ENCODE assay signal across 7 mouse cellular contexts in the genomic region with DNA sequence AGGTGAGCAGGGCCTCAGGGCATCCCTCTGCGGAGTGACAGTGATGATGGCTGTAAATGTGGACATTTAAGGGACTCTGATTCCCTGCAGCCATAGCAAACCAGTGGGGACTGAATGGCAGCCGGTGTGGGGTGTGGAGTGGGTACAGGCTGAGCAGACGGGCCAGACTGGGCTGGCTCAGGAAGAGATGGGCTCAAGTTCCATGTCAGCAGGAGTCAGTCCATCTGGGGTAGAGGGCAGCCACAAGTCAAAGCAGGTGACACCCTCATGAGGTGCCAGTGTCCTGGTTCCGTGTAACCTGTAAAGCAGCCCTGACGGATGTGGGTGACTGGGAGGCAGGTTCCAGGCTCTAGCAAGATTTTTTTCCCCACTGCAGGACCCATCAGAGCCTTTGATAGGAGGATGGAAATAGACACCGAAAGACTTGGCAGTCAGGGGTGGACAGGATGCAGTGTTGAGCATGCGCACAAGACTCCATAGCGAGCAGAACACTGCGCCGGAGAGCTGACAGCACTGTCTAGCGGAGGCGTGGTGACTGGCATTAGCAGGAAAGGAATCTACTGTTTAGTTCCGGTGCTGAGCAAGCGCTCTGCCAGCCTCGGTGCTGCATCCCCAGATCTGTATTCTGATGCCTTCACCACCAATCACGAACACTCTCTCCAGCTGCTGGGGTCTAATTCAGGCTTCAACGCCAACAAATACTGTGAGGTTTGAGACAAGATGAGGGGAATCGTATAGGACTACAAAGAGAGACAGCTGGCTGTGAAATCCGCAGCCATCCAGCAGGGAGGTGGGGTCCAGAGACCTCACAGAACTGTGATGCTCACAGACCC. TPM values are rescaled to one million over a fixed set of nuclear protein-coding genes. Genes with fewer than 3 reads are reported as not detected.
DNase-seq lines count a peak whose midpoint lies in the region; ATAC-seq and TF ChIP-seq lines count a peak whose summit lies in the region.

No protein-coding gene starts in this region.

- peak overlapping the region; percentile 35 for H3K4me2 ChIP-seq in forebrain, embryonic 11.5 days (ENCODE audit: low read depth, low read length, severe bottlenecking)
- H3K4me2 ChIP-seq in heart, embryonic 14.5 days (ENCODE audit: low read length): peak overlapping the region; percentile 56
- peak overlapping the region; percentile 49 for H3K4me2 ChIP-seq in kidney, embryonic 16.5 days (replicated peaks; ENCODE audit: low read depth, low read length)
- peak overlapping the region; percentile 42 for H3K4me2 ChIP-seq in limb, embryonic 14.5 days (replicated peaks; ENCODE audit: low read depth, low read length, severe bottlenecking)
- peak overlapping the region; percentile 53 for H3K4me2 ChIP-seq in midbrain, embryonic 14.5 days (ENCODE audit: low read length)

- peak; percentile 36 for DNase-seq in c-Kit-positive CD71-positive TER-119-positive erythroid progenitor cells, embryonic 14.5 days (ENCODE audit: low spot score)
- DNase-seq in forebrain, embryonic 11.5 days (ENCODE audit: low spot score): peak; percentile 80
- peak; percentile 71 for DNase-seq in limb, embryonic 14.5 days (ENCODE audit: low spot score)
- peak; percentile 92 for DNase-seq in midbrain, embryonic 14.5 days
- DNase-seq in spleen, adult 18-20 months: peak; percentile 30 to 45

- no peaks in the 10 kb centered on the region for H3K27me3 ChIP-seq in forebrain, embryonic 11.5 days (ENCODE audit: control insufficient read depth, insufficient read depth, low read length)
- H3K27me3 ChIP-seq in heart, embryonic 14.5 days (ENCODE audit: control insufficient read depth, insufficient read depth, low read length): no peaks in the 10 kb centered on the region
- no peaks in the 10 kb centered on the region for H3K27me3 ChIP-seq in kidney, embryonic 16.5 days (ENCODE audit: insufficient read depth, low read length)
- no peaks in the 10 kb centered on the region for H3K27me3 ChIP-seq in limb, embryonic 14.5 days (ENCODE audit: control insufficient read depth, insufficient read depth, low read length)
- no peaks in the 10 kb centered on the region for H3K27me3 ChIP-seq in midbrain, embryonic 14.5 days (ENCODE audit: control insufficient read depth, insufficient read depth, low read length)

- WGBS in forebrain, embryonic 11.5 days: 34% methylated on average over 19 of the region's 19 CpGs
- 35% methylated on average over 19 of the region's 19 CpGs for WGBS in heart, embryonic 14.5 days
- WGBS in kidney, embryonic 16.5 days: 19% methylated on average over 19 of the region's 19 CpGs
- 30% methylated on average over 19 of the region's 19 CpGs for WGBS in limb, embryonic 14.5 days
- WGBS in midbrain, embryonic 14.5 days: 22% methylated on average over 19 of the region's 19 CpGs

- H3K27ac ChIP-seq in forebrain, embryonic 11.5 days (ENCODE audit: low read depth, low read length): no peak overlapping the region
- H3K27ac ChIP-seq in heart, embryonic 14.5 days (replicated peaks in 1 of 2; ENCODE audit: control insufficient read depth in 1 of 2, insufficient read depth in 1 of 2, low read depth in 2 of 2, low read length in 2 of 2): peak overlapping the region; percentile 30 to 42; a peak in 2 of 4 replicates
- no peak overlapping the region for H3K27ac ChIP-seq in kidney, embryonic 16.5 days (ENCODE audit: low read length)
- H3K27ac ChIP-seq in limb, embryonic 14.5 days (replicated peaks; ENCODE audit: low read depth, low read length): no peak overlapping the region
- H3K27ac ChIP-seq in midbrain, embryonic 14.5 days (replicated peaks; ENCODE audit: low read depth, low read length): peak overlapping the region; percentile 77

- ATAC-seq in forebrain, embryonic 11.5 days (replicated peaks; ENCODE audit: low FRiP score): peak; percentile 63
- ATAC-seq in heart, embryonic 14.5 days (ENCODE audit: insufficient number of reproducible peaks, insufficient read depth, low FRiP score, low read depth): peak; percentile 64; the same call in 1 of the 2 replicates
- peak; percentile 69 for ATAC-seq in kidney, embryonic 16.5 days (ENCODE audit: low FRiP score, low TSS enrichment)
- ATAC-seq in limb, embryonic 14.5 days (ENCODE audit: low FRiP score, low read depth): peak; percentile 62; the same call in 1 of the 2 replicates
- peak; percentile 81 for ATAC-seq in midbrain, embryonic 14.5 days (ENCODE audit: low FRiP score, low TSS enrichment)

- H3K4me3 ChIP-seq in forebrain, embryonic 11.5 days (ENCODE audit: low read depth, low read length): peak overlapping the region; percentile 6; the same call in 1 of the 2 replicates
- peak overlapping the region; percentile 16 to 23 for H3K4me3 ChIP-seq in heart, embryonic 14.5 days (ENCODE audit: control insufficient read depth in 1 of 2, insufficient read depth in 1 of 2, low read depth in 1 of 2, low read length in 2 of 2)
- peak overlapping the region; percentile 29 for H3K4me3 ChIP-seq in kidney, embryonic 16.5 days (ENCODE audit: low read length)
- peak overlapping the region; percentile 17 for H3K4me3 ChIP-seq in limb, embryonic 14.5 days (replicated peaks; ENCODE audit: low read length)
- H3K4me3 ChIP-seq in midbrain, embryonic 14.5 days (replicated peaks; ENCODE audit: low read depth, low read length): peak overlapping the region; percentile 24

- no peaks in the 10 kb centered on the region for H3K36me3 ChIP-seq in forebrain, embryonic 11.5 days (ENCODE audit: control insufficient read depth, insufficient read depth, low read length)
- H3K36me3 ChIP-seq in heart, embryonic 14.5 days (ENCODE audit: control insufficient read depth, insufficient read depth, low read length): no peaks in the 10 kb centered on the region
- H3K36me3 ChIP-seq in kidney, embryonic 16.5 days (ENCODE audit: insufficient read depth, low read length): no peaks in the 10 kb centered on the region
- no peaks in the 10 kb centered on the region for H3K36me3 ChIP-seq in limb, embryonic 14.5 days (ENCODE audit: control insufficient read depth, insufficient read depth, low read length)
- no peaks in the 10 kb centered on the region for H3K36me3 ChIP-seq in midbrain, embryonic 14.5 days (ENCODE audit: control insufficient read depth, insufficient read depth, low read length)

- no peaks in the 10 kb centered on the region for H3K4me1 ChIP-seq in forebrain, embryonic 11.5 days (replicated peaks; ENCODE audit: control insufficient read depth, insufficient read depth, low read length)
- peaks cover 12 to 13% of the 10 kb centered on the region in 2 experiments for H3K4me1 ChIP-seq in heart, embryonic 14.5 days (ENCODE audit: control insufficient read depth in 2 of 2, insufficient read depth in 2 of 2, low read length in 2 of 2)
- 0 out of 2 replicates have a peak, but pooled peaks cover 2% of the 10 kb centered on the region for H3K4me1 ChIP-seq in kidney, embryonic 16.5 days (ENCODE audit: insufficient read depth, low read length)
- peaks cover 4% of the 10 kb centered on the region; the same call in 1 of the 2 replicates for H3K4me1 ChIP-seq in limb, embryonic 14.5 days (ENCODE audit: control insufficient read depth, insufficient read depth, low read length)
- H3K4me1 ChIP-seq in midbrain, embryonic 14.5 days (ENCODE audit: control insufficient read depth, insufficient read depth, low read length): 0 out of 2 replicates have a peak, but pooled peaks cover 8% of the 10 kb centered on the region

- H3K9me3 ChIP-seq in forebrain, embryonic 11.5 days (ENCODE audit: control insufficient read depth, low read length): no peaks in the 10 kb centered on the region; the same call in 1 of the 2 replicates
- H3K9me3 ChIP-seq in heart, embryonic 14.5 days (ENCODE audit: control insufficient read depth, low read length): peaks cover 2% of the 10 kb centered on the region
- peaks cover under 1% of the 10 kb centered on the region; the same call in 1 of the 2 replicates for H3K9me3 ChIP-seq in kidney, embryonic 16.5 days (ENCODE audit: low read length)
- no peaks in the 10 kb centered on the region for H3K9me3 ChIP-seq in limb, embryonic 14.5 days (ENCODE audit: control insufficient read depth, low read length)
- peaks cover 4% of the 10 kb centered on the region; the same call in 1 of the 2 replicates for H3K9me3 ChIP-seq in midbrain, embryonic 14.5 days (ENCODE audit: control insufficient read depth, low read length)

- TF ChIP-seq POLR2A in limb, embryonic 14.5 days (IDR thresholded peaks at IDR 0.05; ENCODE audit: borderline replicate concordance, extremely low read depth, insufficient read depth, insufficient read length): no peak

- peak overlapping the region; percentile 27 for H3K9ac ChIP-seq in forebrain, embryonic 11.5 days (ENCODE audit: low read length)
- peak overlapping the region; percentile 39 for H3K9ac ChIP-seq in heart, embryonic 14.5 days (ENCODE audit: low read length)
- H3K9ac ChIP-seq in kidney, embryonic 16.5 days (replicated peaks; ENCODE audit: low read length): peak overlapping the region; percentile 53
- H3K9ac ChIP-seq in limb, embryonic 14.5 days (ENCODE audit: low read depth, low read length, severe bottlenecking): 0 out of 2 replicates have a peak overlapping the region, but pooled peaks have one; percentile 7
- peak overlapping the region; percentile 36; the same call in 1 of the 2 replicates for H3K9ac ChIP-seq in midbrain, embryonic 14.5 days (replicated peaks; ENCODE audit: low read length)

RNA-seq across cellular contexts. Expression of a gene that starts 18.3 kb away (rescaled TPM):
- 0.29 TPM in 2 replicates for polyA plus RNA-seq in forebrain, embryonic 11.5 days (2014; fragmentation: Nextera tagmentation; extraction: Ambion mirVana)
- polyA plus RNA-seq in heart, embryonic 14.5 days (2014; fragmentation: Nextera tagmentation; extraction: Ambion mirVana): 0.88 and 1.3 TPM in 2 replicates
- 0.80 and 1.2 TPM in 2 replicates for polyA plus RNA-seq in kidney, embryonic 16.5 days (2015; fragmentation: Nextera tagmentation; extraction: Ambion mirVana)
- polyA plus RNA-seq in limb, embryonic 14.5 days (2012; rRNA removed): 1.1 and 1.2 TPM in 2 replicates
- 0.70 and 0.81 TPM in 2 replicates for polyA plus RNA-seq in limb, embryonic 14.5 days (2014; fragmentation: Nextera tagmentation; extraction: Ambion mirVana)
- polyA plus RNA-seq in midbrain, embryonic 14.5 days (2014; fragmentation: Nextera tagmentation; extraction: Ambion mirVana): 0.47 TPM in 1 of 2 replicates, not detected in the other

RNA-seq across cellular contexts. Expression of a gene that starts 32.4 kb away (rescaled TPM):
- 9.2 and 9.4 TPM in 2 replicates for polyA plus RNA-seq in forebrain, embryonic 11.5 days (2014; fragmentation: Nextera tagmentation; extraction: Ambion mirVana)
- polyA plus RNA-seq in heart, embryonic 14.5 days (2014; fragmentation: Nextera tagmentation; extraction: Ambion mirVana): 4.3 and 6.3 TPM in 2 replicates
- polyA plus RNA-seq in kidney, embryonic 16.5 days (2015; fragmentation: Nextera tagmentation; extraction: Ambion mirVana): 10.2 and 10.5 TPM in 2 replicates
- 4.8 and 5.4 TPM in 2 replicates for polyA plus RNA-seq in limb, embryonic 14.5 days (2012; rRNA removed)
- 13.6 and 14.5 TPM in 2 replicates for polyA plus RNA-seq in limb, embryonic 14.5 days (2014; fragmentation: Nextera tagmentation; extraction: Ambion mirVana)
- 7.6 and 8.8 TPM in 2 replicates for polyA plus RNA-seq in midbrain, embryonic 14.5 days (2014; fragmentation: Nextera tagmentation; extraction: Ambion mirVana)

Comparison
In these comparisons a context has a peak if more than half of its experiments do, and no peak if none do; other contexts are left out.
1. DNase-seq: peak in every context shown above with its lines; median percentile 92 in midbrain, embryonic 14.5 days; 80 in forebrain, embryonic 11.5 days; 71 in limb, embryonic 14.5 days; 38 in spleen, adult 18-20 months; 36 in c-Kit-positive CD71-positive TER-119-positive erythroid progenitor cells, embryonic 14.5 days.
2. H3K27ac ChIP-seq: peak in heart, embryonic 14.5 days (2 of 2) and midbrain, embryonic 14.5 days (single experiment); none in forebrain, embryonic 11.5 days (single experiment), kidney, embryonic 16.5 days (single experiment) and limb, embryonic 14.5 days (single experiment).
3. Peak in every context shown above with its lines, with median percentiles within 50 percentile points of each other: ATAC-seq, H3K4me2 ChIP-seq, H3K4me3 ChIP-seq and H3K9ac ChIP-seq.